Mouse (Mus musculus): ENCODE data around the gene Gm37419. TPM values are rescaled to one million over a fixed set of nuclear protein-coding genes. Genes with fewer than 3 reads are reported as not detected.

Gene Gm37419
- not detected for total RNA-seq (2021)
- long read RNA-seq, experiment 1 = 0 reads
- long read RNA-seq, experiment 2 = 0 reads

DNA sequence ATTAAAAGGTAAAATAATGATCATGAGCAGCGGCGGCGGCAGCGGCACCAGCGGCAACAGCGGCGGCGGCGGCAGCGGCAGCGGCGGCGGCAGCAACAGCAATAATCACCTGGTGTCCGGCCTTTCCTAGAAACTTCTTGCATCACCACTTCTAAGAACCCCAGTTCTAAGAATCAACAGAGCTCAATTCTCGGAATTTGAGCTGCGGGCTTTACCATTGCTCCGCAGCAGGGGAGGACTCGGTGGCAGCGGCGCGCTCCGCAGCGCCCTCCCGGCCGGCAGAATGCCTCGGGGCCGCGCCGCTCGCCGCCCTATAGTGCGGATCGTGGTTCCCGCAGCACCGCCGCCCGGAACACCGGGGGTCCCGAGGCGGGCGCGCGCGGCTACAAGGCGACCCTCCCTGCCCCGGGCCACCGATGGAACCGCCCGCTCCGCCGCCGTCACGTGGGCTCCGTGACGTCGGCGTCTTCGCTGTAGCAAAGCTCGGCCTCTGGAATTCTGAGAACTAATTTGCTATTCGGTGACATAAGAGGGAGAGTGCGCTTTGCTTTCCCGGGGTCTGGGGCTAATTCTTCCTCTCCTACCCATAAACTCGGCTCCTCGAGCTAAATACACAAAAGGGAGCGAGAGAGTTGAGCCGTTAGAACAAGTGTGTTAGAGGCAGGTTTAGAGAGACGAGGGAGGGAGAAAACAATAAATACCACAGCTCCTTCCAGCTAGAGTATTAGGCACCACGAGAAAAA, at the start of gene Gm37419, which contains the start of gene Bcl6:
Gm37419 (plus strand) TSS at position 17 of the 743 bp plus-strand sequence.
Bcl6 (minus strand) TSS at position 387 of the 743 bp plus-strand sequence.
- DNase-seq = peak; percentile 84

DNA sequence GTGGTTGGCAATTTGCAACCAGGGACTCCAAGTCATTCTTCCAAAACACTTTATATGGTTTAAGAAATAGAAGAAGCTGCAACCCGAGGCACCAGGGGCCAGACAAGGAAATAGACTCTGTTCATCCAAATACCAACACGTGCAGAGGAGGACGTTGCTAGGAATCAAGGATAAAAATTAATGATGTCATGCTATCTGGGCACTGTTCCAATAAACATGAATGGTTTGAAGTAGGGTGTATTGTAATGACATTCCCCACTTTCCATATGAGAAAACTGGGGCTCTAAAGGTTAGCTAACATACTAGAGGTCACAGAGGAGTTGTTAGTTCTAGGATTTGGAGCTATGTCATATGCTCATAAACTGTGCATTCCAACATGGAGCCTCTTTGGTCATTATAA, 43.5 kb upstream of the Gm37419 start:
- no peak for DNase-seq

DNA sequence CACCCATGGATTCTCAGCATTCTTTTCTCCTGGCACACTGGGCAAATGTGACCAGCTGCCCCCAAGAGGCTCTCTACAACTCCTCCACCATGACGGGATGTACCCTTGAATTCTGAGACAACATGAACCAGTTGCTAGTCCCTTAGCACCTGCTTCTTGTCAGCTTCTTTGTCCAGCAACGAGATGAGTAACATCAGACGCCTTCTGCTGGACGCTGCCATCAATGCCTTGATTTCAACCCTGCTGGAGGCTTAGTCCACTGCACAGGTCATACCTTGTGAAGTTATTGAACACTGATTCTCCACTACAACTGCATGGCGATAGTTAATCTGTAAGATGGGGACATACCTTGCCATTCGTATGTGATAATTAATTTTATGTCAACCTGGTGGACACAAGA, 40.6 kb upstream of the Gm37419 start:
- DNase-seq = no peak

DNA sequence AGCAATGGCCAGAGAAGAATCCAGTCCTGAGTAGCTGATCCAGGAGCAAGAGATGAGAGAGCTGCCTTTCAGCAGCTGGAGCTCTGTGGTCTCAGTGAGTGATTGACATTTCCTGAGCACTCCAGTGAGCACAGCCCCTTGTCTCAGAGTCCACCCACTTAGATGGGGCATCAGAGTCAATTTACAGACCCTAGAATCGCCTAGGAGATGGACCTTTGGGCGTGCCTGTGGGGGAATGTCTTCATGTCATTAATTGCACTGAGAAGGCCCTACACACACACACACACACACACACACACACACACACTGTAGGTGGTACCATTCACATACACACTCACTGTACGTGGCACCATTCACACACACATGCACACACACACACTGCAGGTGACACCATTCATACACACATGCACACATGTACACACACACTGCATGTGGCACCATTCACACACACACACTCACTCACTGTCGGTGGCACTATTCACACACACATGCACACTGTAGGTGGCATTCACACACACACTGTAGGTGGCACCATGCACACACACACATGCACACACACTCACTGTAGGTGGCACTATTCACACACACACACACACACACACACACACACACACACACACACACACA, 36.1 kb upstream of the Gm37419 start:
- no peak for DNase-seq

DNA sequence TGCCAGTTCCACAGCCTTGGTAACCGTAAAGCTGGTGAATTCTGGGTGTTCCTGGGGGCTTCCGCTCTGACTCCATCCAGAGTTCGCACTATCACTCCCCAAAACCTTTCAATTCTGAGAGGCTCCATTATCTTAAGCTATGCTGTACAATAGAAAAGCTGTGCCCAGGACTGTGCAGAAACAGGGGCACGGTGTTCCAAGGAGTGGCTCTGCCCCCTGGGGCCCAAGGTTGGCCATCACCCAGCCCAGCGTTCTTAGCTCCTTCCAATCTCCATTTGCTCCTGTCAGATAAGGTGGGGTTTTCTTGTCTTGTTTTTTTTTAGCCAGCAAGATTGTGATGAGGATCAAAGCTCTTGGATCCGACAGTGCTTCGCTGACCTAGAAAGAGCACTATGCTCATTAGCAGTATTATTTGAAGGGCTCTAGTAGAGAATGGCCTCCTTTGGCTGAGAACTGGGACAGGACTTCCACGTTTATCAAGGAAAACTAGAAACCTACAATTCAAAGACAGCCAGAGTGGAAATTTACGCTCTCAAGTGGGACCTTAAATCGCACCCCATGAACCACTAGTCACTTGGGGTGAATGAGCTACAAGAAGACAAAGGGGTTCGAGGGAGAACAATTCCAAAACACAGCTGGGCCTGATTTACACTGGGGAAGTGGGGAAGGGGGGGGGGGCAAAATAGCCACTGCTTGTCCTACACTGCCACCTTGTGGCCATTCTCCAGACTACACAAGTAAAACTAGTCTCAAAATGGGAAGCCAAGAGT, 34.9 kb upstream of the Gm37419 start:
- peak; percentile 73 for DNase-seq

DNA sequence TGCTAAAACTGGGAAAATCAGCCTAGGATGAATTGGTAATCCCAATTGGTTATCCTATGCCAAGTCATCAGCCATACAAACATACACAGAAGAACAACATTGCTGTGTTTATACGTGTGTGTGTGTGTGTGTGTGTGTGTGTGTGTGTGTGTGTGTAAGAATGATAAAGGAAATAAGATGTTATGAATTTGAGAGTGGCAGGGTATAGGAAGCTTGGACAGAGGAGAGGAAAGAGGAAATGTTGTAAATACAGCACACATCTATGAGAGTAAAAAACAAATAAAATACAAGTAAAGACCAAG, 34.4 kb upstream of the Gm37419 start:
- DNase-seq = no peak

DNA sequence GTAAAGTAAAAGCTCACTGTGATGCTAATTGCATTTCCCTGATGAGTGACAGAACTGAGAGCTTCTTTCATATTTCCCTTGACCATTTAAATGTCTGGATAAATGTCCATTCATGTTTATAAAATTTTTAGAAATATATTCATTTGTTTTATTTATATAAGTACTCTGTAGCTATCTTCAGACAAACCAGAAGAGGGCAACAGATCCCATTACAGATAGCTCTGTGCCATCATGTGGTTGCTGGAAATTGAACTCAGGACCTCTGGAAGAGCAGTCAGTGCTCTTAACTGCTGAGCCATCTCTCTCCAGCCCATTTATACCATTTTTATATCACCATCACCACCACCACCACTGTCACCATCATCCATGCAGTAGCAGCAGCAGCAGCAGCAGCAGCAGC, 29.3 kb upstream of the Gm37419 start:
- no peak for DNase-seq

DNA sequence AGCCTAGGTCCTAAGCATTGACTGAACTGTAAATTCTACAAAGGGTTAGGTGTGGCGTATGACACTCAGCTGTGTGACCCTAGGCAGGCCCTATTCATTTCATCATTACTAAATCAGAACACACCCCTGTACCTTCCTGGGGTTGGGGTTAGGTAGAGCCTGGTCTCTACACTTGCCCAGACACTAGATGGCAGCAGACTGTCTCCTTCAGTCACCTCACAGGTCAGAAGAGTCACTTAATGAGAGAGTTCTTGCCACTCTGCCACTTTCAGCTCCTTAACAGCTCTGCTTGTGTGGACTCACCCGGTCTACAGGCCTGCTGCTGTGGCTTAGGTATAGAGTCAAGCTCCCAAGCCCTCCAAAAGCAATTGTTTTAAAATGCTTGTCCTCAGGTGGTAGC, 25.9 kb upstream of the Gm37419 start:
- DNase-seq = no peak

DNA sequence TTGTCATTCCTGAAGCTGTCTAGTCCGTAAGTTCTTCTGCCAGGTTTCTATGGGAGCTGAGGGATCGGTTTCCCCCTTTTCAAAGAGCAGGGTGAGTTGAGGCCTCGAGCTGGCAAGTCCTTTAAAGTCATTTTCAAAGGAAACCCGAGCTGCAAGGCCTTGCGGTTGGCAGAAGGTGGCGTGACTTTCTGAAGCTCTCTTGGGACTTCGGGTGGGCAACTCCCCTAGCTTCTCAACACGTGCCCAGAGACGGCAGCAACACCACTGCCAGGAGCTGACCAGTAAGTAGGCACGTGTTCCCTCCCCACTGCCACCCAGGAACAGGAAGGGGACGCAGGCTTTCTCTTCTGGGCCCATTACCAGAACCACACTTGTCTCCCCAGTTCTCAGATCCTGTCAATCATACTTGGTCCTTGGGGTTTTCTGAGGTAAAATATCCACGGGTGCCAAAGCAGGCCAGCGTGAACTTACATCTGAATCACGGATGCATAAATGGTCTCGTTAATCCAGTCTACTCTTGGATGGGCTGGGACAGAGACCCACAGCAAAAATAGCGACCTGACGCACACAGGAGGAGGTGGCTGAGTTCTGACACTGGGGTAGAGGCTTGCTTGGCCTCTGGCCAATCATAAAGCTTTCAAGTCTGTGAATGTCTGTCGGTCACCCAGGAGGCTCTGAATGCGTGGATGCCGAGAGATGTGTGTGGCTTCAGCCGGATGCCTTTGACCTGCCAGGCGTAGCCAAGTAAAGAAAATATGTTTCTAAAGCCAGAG, 24.2 kb upstream of the Gm37419 start:
- DNase-seq = peak; percentile 26

DNA sequence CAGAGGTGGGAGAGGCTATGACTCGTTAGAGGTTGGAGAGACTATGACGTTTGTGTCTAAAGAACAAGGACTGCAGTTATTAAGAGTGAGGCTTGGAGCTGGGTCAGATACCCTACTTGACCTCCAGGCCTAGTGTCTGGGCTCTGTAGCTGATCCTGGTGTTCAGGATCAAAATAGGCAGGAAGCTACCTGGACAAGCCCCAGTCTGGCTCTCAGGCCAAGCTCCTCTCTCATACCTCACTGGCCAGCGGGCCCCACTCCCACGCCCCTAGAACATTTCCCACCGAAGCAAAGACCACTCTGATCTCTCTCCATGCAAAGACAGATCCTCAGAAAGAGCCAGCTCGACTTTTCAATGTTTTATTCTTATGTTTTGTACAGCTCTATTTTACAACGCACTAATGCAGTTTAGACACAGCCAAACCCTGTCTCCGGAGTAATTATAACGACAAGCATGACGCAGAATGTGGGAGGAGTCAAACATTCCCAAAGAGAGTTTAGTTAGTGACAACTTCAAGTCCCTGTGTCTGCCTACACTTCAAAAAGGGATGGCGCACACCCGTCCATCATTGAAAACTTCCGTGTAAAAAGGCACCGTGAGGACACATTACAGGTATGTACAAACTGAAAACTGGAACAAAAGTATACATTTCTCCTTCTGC, 23.4 kb upstream of the Gm37419 start:
- DNase-seq = no peak

DNA sequence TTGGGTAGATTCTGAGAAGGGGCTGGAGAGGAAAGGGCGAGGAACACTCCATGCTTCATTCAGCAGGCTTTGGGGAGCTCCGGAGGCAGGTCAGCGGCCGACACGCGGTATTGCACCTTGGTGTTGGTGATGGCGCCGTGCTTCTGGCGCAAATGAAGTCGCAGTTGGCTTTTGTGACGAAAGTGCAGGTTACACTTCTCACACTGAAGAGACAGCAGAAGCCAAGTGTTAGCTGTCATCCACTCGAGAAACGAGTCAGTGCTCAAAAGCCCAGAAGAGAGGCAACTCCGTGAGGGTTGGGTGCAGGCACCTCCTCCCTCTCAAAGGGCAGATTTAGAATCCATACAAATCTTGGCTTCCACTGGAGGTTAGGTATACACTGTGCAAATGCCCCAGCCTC, 22.2 kb upstream of the Gm37419 start:
- no peak for DNase-seq

DNA sequence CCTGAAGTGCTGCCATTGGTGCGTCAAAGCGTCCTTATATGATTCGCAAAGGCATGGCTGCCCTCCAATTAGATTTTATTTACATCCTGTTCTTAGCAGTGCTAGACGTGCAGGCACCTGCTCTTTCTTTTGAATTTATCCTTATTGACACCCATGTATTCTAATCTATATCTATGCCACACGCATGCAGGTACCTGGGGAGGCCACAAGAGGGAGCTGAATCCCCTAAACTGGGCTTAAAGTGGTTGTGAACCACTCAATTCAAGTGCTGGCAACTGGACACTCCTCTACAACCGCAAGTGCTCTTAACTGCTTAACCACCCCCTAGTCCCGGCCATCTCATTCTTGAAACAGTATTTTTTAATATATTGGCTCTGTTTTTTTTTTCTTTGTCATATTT, 21.0 kb upstream of the Gm37419 start:
- DNase-seq = no peak

DNA sequence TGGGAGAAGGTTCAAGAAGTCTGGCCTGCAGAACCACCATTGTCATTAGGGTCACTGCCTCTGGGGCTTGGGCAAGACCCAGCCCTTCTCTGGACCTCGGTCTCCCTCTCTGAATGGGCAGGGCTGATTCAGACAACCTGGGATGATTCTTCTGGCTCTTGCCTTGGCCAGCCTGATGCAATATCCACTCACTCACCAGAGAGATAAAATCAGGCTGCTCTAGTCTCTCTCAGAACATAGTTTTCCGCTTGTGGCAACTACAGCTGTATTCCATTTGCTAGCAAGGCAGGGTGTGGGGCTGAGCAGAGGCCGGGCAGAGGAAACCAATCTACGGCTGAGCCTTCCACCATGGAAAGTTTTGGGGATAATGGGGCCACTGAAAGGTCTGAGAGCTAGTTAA, 19.4 kb upstream of the Gm37419 start:
- no peak for DNase-seq

DNA sequence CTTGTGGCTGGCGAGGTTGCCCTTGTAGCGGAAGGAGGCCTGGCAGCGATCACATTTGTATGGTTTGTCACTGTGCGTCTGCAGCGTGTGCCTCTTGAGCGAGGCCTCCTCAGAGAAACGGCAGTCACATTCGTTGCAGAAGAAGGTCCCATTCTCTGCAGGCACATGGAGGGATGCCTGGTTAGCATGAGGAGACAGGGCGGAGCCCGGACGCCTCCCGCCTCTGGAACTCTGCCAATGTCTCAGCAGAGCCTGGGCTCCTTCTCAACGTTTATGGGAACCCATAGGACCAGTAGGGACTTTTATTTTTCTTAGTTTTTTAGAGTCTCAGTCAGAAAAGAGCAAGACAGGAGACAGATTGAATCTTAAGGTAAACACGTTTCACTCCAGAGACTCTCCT, 18.4 kb upstream of the Gm37419 start:
- DNase-seq = no peak

DNA sequence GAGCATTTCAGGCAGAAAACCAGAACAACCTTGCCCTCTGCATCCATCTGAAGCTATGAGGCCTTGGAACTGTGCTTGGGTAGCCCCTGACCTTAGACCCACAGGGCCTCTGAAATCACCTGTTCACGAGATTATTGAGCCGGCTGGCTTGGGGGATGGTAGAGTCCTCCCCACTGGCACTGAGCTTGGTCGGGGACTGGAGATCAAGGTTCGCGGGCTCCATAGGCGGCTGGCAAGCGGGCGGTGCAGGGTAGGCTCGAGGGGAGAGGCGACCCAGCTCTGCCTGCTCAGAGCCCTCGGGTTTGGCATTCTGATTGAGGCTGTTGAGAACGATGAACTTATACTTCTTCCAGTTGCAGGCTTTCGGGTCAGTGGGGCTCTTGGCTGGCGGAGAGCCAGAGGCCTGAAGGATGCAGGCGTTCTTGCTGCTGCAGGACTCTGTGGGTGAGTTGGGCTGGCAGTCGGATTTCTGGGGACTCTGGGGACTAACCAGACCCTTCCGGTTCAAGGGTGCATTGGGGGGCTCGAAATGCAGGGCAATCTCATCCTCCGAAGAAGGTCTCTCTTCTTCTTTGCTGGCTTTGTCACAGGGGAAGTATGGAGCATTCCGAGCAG, 16.0 kb upstream of the Gm37419 start:
- DNase-seq = no peak

DNA sequence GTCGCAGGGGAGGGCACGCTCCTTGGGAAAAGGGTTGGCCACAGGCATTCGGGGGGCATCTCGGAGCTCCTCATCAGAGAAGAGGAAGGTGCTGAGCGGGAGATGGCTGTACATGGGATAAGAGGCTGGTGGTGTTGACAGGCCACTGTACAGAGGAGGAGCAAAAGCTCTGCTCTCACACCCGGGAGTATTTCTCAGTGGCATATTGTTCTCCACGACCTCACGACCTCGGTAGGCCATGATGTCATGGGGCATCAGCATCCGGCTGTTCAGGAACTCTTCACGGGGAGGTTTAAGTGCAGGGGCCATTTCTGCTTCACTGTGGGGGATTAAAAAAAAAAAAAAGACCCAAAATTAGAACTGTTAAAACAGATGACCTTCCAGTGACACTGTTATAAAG, 15.4 kb upstream of the Gm37419 start:
- DNase-seq = no peak

DNA sequence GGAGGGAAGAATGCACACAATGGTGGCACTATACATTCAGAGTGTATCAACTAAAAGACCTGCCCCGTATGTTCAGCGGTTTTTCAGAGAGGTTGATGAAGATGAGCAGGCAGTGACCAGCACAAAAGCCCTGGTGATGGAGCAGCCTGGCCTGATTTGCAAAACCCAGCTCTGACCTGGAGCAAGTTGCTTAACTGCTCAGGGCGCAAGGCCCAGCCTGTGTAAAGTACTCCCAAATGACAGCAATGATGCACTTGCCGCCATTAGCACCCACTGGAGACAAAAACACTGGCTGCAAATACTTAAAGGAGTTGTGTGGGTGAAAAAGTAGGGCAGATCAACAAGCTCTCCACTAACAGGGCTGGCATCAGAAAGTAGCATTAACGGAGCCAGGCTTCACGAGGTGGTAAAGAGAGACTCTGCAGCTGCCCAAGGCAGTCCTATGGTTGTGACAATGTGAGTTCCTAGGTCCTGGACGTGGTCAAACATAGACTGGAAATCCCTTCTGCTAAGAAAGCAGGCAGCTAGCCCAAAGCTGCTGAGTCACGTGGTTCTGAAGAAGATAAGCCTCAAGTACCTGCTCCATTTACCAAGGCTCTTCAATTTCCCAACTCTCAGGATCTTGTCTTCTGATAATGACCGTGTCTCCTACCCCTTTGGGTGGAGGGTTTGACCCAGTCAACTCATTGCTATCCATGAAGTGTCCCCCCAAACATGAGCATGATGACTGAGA, 14.5 kb upstream of the Gm37419 start:
- DNase-seq = no peak

DNA sequence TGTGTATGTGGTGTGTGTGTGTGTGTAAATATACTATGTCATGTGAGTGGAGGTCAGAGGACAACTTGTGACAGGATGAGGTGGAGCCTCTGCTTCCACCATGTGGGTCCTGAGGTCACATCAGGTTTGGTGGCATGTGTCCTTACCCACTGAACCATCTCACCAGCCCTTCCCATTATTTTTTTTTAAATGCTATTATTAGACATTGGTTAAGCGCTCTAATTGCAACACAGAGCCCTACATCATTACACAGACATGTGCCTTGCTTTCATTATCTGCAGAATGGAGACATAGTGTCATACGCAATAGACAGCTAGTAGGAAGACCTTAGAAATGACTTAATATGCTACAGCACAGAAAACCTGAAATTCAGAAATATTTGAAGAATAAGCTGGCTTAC, 12.1 kb upstream of the Gm37419 start:
- DNase-seq = no peak

DNA sequence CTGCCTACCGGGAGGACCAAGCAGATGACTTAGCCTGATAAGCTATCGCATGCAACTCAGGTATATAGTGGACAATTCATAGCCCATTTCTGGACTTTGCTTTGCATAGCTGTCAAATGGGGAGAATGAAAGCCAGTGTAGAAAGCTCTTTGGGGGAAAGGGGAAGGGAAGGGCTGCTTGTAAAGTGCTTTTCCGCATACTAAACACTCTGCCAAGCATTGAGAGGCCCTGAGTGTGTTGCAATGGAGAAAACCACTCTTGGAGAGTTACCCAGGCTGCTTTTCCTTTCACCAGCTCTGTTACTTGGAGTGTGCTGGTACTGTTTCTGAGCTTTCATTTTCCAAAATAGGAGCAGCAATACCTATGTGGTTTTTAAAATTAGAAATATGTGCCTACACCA, 10.6 kb upstream of the Gm37419 start:
- DNase-seq = no peak

DNA sequence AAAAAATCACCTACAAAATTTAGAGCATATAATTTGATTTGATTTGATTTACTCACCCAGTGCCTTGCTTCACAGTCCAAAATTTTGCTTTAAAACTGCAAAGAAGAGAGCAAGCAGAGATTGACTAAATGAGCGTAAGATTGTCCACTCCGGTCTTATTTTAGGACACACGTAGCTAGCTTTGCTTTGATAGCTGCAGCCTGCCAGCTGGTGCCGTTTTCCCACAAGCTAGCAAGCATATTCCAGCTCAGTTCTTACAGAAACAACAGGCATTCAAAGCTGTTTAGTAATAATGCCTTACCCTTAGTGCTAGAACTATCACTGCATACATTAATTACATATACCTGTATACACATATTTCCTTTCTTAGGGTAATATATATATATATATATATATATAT, 9.8 kb upstream of the Gm37419 start:
- no peak for DNase-seq

DNA sequence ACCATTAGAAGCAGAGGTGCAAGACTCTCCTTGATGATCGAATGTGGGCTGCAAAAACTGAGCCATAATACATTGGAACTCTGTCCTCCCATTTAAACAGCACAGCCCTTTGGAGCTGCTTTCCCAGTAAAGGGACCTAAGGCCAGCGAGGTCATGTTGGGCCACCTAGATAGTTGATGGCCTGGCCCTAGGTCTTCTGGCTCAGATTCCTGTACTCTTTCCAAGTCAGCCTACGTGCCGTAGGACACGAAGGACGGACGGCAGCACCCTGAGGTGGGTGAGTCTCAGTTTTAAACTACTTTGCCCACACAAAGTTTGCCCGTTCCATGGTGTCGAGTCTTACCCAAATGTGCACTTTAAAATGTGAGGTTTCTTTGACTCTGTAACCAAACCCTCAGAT, 8.8 kb upstream of the Gm37419 start:
- no peak for DNase-seq

Data from gastrocnemius, postnatal 10 days (tissue).